Mouse (Mus musculus) adipocyte (in vitro differentiated cells): ENCODE measurements around the gene Slc38a1.

Source experiments
- DNase-seq: peaks from one replicate; pipeline ENCODE4 v3.0.0-alpha.2; 2016; ENCODE audit warnings: low spot score

Gene Slc38a1

GRCm38 (mm10) chr15:96642436-96643405 lies at the start of gene Slc38a1:
TSS of gene Slc38a1 (minus strand) at chr15:96642913.
- DNase-seq: no peak

- no peak for DNase-seq
These were observed 49.7 kb upstream of the Slc38a1 start for GRCm38 (mm10) chr15:96692401-96692800.

- DNase-seq: no peak
These were observed 48.7 kb upstream of the Slc38a1 start for GRCm38 (mm10) chr15:96691381-96691780.

- no peak for DNase-seq
These were observed 48.1 kb upstream of the Slc38a1 start for GRCm38 (mm10) chr15:96690829-96691228.

GRCm38 (mm10) chr15:96689919-96690318 lies 47.2 kb upstream of the Slc38a1 start:
- no peak for DNase-seq

- DNase-seq: no peak
These were observed 46.1 kb upstream of the Slc38a1 start for GRCm38 (mm10) chr15:96688784-96689318.

- DNase-seq: no peak
These were observed 45.3 kb upstream of the Slc38a1 start for GRCm38 (mm10) chr15:96688036-96688435.

GRCm38 (mm10) chr15:96687366-96687765 lies 44.7 kb upstream of the Slc38a1 start:
- no peak for DNase-seq

GRCm38 (mm10) chr15:96686201-96687159 lies 43.8 kb upstream of the Slc38a1 start:
- no peak for DNase-seq

GRCm38 (mm10) chr15:96685273-96685672 lies 42.6 kb upstream of the Slc38a1 start:
- no peak for DNase-seq

- no peak for DNase-seq
These were observed 41.6 kb upstream of the Slc38a1 start for GRCm38 (mm10) chr15:96684132-96684830.

- no peak for DNase-seq
These were observed 36.4 kb upstream of the Slc38a1 start for GRCm38 (mm10) chr15:96678871-96679773.

- no peak for DNase-seq
These were observed 33.8 kb upstream of the Slc38a1 start for GRCm38 (mm10) chr15:96676518-96676917.

- no peak for DNase-seq
These were observed 33.0 kb upstream of the Slc38a1 start for GRCm38 (mm10) chr15:96675744-96676143.

- DNase-seq: no peak
These were observed 32.3 kb upstream of the Slc38a1 start for GRCm38 (mm10) chr15:96675055-96675454.

GRCm38 (mm10) chr15:96674089-96674488 lies 31.4 kb upstream of the Slc38a1 start:
- DNase-seq: no peak

- no peak for DNase-seq
These were observed 27.0 kb upstream of the Slc38a1 start for GRCm38 (mm10) chr15:96669721-96670120.

GRCm38 (mm10) chr15:96666663-96667062 lies 23.9 kb upstream of the Slc38a1 start:
- peak; percentile 72 for DNase-seq

GRCm38 (mm10) chr15:96665889-96666288 lies 23.2 kb upstream of the Slc38a1 start:
- peak; percentile 85 for DNase-seq

- DNase-seq: no peak
These were observed 18.0 kb upstream of the Slc38a1 start for GRCm38 (mm10) chr15:96660590-96661141.
